Mouse (Mus musculus): ENCODE results near the gene Gpank1.
A peak's percentile ranks its signal among the peaks of the same experiment; 100 is the strongest.

GRCm38 (mm10) chr17:35121143-35121799 lies at the start of gene Gpank1:
- TF ChIP-seq CTCF (IDR thresholded peaks at IDR 0.05; ENCODE audit: low read depth), result no peak
- TF ChIP-seq EP300 (IDR thresholded peaks at IDR 0.05; ENCODE audit: low read depth), result 0 out of 2 replicates have a peak, but pooled peaks have one; percentile 36

Data from heart, postnatal 0 days (tissue).